Mouse (Mus musculus): ENCODE results near the gene Il33.

The Il33 gene

GRCm38 (mm10) chr19:29924638-29925258 lies at the start of gene Il33:
TSS of gene Il33 (plus strand) at chr19:29925114.
- DNase-seq (ENCODE audit: extremely low spot score), result no peak

GRCm38 (mm10) chr19:29877422-29878291 lies 47.3 kb upstream of the Il33 start:
- DNase-seq (ENCODE audit: extremely low spot score), result no peak

GRCm38 (mm10) chr19:29878896-29879504 lies 45.9 kb upstream of the Il33 start:
- no peak for DNase-seq (ENCODE audit: extremely low spot score)

- no peak for DNase-seq (ENCODE audit: extremely low spot score)
These were observed 44.0 kb upstream of the Il33 start for GRCm38 (mm10) chr19:29880918-29881317.

GRCm38 (mm10) chr19:29882696-29883095 lies 42.2 kb upstream of the Il33 start:
- DNase-seq (ENCODE audit: extremely low spot score), result no peak

GRCm38 (mm10) chr19:29885548-29885947 lies 39.4 kb upstream of the Il33 start:
- DNase-seq (ENCODE audit: extremely low spot score), result no peak

GRCm38 (mm10) chr19:29887476-29887875 lies 37.4 kb upstream of the Il33 start:
- DNase-seq (ENCODE audit: extremely low spot score), result no peak

- no peak for DNase-seq (ENCODE audit: extremely low spot score)
These were observed 36.0 kb upstream of the Il33 start for GRCm38 (mm10) chr19:29888946-29889345.

- DNase-seq (ENCODE audit: extremely low spot score), result no peak
These were observed 32.9 kb upstream of the Il33 start for GRCm38 (mm10) chr19:29891981-29892380.

GRCm38 (mm10) chr19:29892786-29893185 lies 32.1 kb upstream of the Il33 start:
- DNase-seq (ENCODE audit: extremely low spot score), result no peak

- DNase-seq (ENCODE audit: extremely low spot score), result no peak
These were observed 31.1 kb upstream of the Il33 start for GRCm38 (mm10) chr19:29893718-29894273.

GRCm38 (mm10) chr19:29894381-29894780 lies 30.5 kb upstream of the Il33 start:
- DNase-seq (ENCODE audit: extremely low spot score), result no peak

GRCm38 (mm10) chr19:29895047-29895446 lies 29.9 kb upstream of the Il33 start:
- no peak for DNase-seq (ENCODE audit: extremely low spot score)

- no peak for DNase-seq (ENCODE audit: extremely low spot score)
These were observed 24.6 kb upstream of the Il33 start for GRCm38 (mm10) chr19:29900318-29900717.

GRCm38 (mm10) chr19:29902343-29903070 lies 22.4 kb upstream of the Il33 start:
- no peak for DNase-seq (ENCODE audit: extremely low spot score)

- no peak for DNase-seq (ENCODE audit: extremely low spot score)
These were observed 19.0 kb upstream of the Il33 start for GRCm38 (mm10) chr19:29905896-29906295.

GRCm38 (mm10) chr19:29909166-29909565 lies 15.7 kb upstream of the Il33 start:
- DNase-seq (ENCODE audit: extremely low spot score), result no peak

GRCm38 (mm10) chr19:29911919-29912318 lies 13.0 kb upstream of the Il33 start:
- DNase-seq (ENCODE audit: extremely low spot score), result no peak

GRCm38 (mm10) chr19:29917421-29917820 lies 7.5 kb upstream of the Il33 start:
- no peak for DNase-seq (ENCODE audit: extremely low spot score)

GRCm38 (mm10) chr19:29926101-29926755 lies 1.3 kb downstream of the Il33 start:
- DNase-seq (ENCODE audit: extremely low spot score), result no peak

- DNase-seq (ENCODE audit: extremely low spot score), result no peak
These were observed 5.4 kb downstream of the Il33 start for GRCm38 (mm10) chr19:29930296-29930695.

Measured in embryo, embryonic 9.5 days (tissue).